Mouse (Mus musculus) testis, adult 2 months (tissue): ENCODE data around the gene Syde2. TPM values are rescaled to one million over a fixed set of nuclear protein-coding genes. Genes with fewer than 3 reads are reported as not detected.
A peak's percentile ranks its signal among the peaks of the same experiment; 100 is the strongest.

Source experiments
- H3K27ac ChIP-seq: fragments of 200-500 bp; 2 replicates; pipeline ENCODE4 v1.5.1; 2012; ENCODE audit warnings: low read depth, low read length; ENCODE audit not compliant: control insufficient read depth, insufficient read depth
- H3K27me3 ChIP-seq: fragments of 200-500 bp; 2 replicates; pipeline ENCODE4 v1.6.1; 2012; ENCODE audit warnings: mild to moderate bottlenecking, low read length, moderate library complexity; ENCODE audit not compliant: control insufficient read depth, insufficient read depth
- H3K36me3 ChIP-seq: fragments of 200-500 bp; 2 replicates; pipeline ENCODE4 v1.6.1; 2012; ENCODE audit warnings: mild to moderate bottlenecking, low read length; ENCODE audit not compliant: control insufficient read depth, insufficient read depth
- H3K4me1 ChIP-seq: fragments of 200-500 bp; 2 replicates; pipeline ENCODE4 v1.6.1; 2012; ENCODE audit warnings: low read length; ENCODE audit not compliant: control insufficient read depth, insufficient read depth
- H3K4me3 ChIP-seq: fragments of 200-500 bp; 2 replicates; pipeline ENCODE4 v1.5.1; 2012; ENCODE audit warnings: low read depth, mild to moderate bottlenecking, low read length, moderate library complexity, mixed read lengths; ENCODE audit not compliant: control insufficient read depth
- CTCF ChIP-seq: fragments of 200-500 bp; IDR thresholded peaks from 2 replicates; pipeline ENCODE4 v1.5.1; 2012; ENCODE audit warnings: low read depth, mild to moderate bottlenecking, inconsistent platforms, low read length, moderate library complexity; ENCODE audit not compliant: control insufficient read depth, insufficient read depth, insufficient replicate concordance
- POLR2A ChIP-seq: fragments of 200-500 bp; IDR thresholded peaks from 2 replicates; pipeline ENCODE4 v1.6.1; 2012; ENCODE audit warnings: low read depth, mild to moderate bottlenecking, inconsistent platforms, low read length, moderate library complexity; ENCODE audit not compliant: control insufficient read depth
- polyA plus RNA-seq: library from polyadenylated mRNA; depleted of rRNA; stranded (reverse); fragments of >200 nt; gene quantifications from 2 replicates; pipeline ENCODE4 v1.2.3, GENCODE M21; 2012

Gene Syde2
- polyA plus RNA-seq, 1 experiment, result 0.77 TPM

- no peak overlapping the region for H3K4me3 ChIP-seq
- H3K27me3 ChIP-seq, result no peaks in the 10 kb centered on the region
- no peak overlapping the region for H3K27ac ChIP-seq
- no peaks in the 10 kb centered on the region for H3K4me1 ChIP-seq
- TF ChIP-seq POLR2A, result no peak
- TF ChIP-seq CTCF, result no peak
- no peaks in the 10 kb centered on the region for H3K36me3 ChIP-seq
Measured at GRCm38 (mm10) chr3:146047704-146048207, 60.1 kb downstream of the Syde2 start.

DNA sequence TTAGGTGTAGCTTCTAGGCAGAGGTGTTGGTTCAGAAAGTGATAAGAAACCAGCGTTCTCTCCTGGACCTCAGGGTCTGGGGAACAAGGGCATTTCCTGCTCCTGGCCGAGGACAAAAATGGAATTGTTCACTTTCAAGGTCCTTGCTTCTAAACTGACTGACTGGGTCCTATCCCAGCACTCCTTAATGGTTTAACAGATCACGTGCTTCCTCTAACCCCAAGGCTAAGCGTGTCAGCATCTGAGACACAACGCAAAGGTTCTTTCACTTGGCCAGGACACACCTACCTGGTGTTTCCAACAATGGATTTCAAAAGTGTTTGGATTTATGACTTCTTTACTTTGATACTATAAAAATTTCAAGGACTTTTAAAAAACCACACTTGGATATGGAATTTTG, 62.3 kb downstream of the Syde2 start:
- Histone ChIP-seq H3K27me3 (no peaks in the 10 kb centered on the region), H3K27ac (no peak overlapping the region), H3K4me3 (no peak overlapping the region), H3K4me1 (no peaks in the 10 kb centered on the region; the same call in 1 of the 2 replicates), H3K36me3 (no peaks in the 10 kb centered on the region)
- TF ChIP-seq POLR2A, result no peak
- no peak for TF ChIP-seq CTCF

GRCm38 (mm10) chr3:146051277-146052007, 63.8 kb downstream of the Syde2 start:
- H3K27ac ChIP-seq, result no peak overlapping the region
- no peaks in the 10 kb centered on the region for H3K27me3 ChIP-seq
- H3K4me3 ChIP-seq, result no peak overlapping the region
- no peaks in the 10 kb centered on the region for H3K36me3 ChIP-seq
- no peaks in the 10 kb centered on the region; the same call in 1 of the 2 replicates for H3K4me1 ChIP-seq
- TF ChIP-seq POLR2A (no peak), CTCF (no peak)

DNA sequence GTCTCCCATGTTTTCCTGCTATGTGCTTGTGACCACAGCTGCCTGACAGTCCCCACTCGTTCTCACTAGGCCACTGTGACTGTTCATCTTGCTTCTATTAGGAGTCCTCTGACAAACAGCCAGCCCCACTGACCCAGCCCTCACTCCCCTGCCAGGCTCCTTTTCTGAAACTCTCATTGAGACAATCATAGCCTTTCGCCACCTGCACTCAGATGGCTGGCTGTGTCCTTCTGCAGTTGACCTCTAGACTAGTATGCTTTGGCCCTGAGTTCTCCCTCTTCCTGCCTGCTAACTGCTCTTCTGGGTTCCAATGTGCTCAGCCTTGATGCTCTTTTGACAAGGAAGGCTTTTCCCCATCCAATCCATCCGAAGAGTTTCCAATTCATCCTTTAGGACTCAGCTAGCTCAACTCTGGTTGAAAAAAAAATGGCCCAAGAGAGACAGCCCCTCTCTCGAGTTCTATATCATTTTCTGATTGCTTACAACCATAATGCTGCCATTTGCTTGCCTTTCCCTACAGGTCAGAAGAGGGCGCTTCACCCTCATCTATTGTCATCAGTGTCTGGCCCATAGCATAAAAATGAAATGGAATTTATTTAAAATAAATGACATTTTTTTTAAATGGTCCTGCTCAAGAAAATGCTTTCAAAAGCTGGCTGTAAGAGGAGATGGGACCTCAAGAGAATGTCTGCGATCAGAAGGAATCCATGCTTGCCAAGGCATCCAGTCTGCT, 65.6 kb downstream of the Syde2 start:
- no peaks in the 10 kb centered on the region for H3K27me3 ChIP-seq
- H3K27ac ChIP-seq, result no peak overlapping the region
- H3K4me3 ChIP-seq, result no peak overlapping the region
- no peak for TF ChIP-seq CTCF
- TF ChIP-seq POLR2A, result no peak
- H3K4me1 ChIP-seq, result no peaks in the 10 kb centered on the region; the same call in 1 of the 2 replicates
- H3K36me3 ChIP-seq, result peaks cover 2% of the 10 kb centered on the region; the same call in 1 of the 2 replicates

- TF ChIP-seq POLR2A (no peak), CTCF (no peak)
- H3K4me1 ChIP-seq, result no peaks in the 10 kb centered on the region; the same call in 1 of the 2 replicates
- H3K27ac ChIP-seq, result no peak overlapping the region
- H3K27me3 ChIP-seq, result no peaks in the 10 kb centered on the region
- H3K36me3 ChIP-seq, result peaks cover 2% of the 10 kb centered on the region; the same call in 1 of the 2 replicates
- H3K4me3 ChIP-seq, result no peak overlapping the region
Measured at GRCm38 (mm10) chr3:146053873-146054272, 66.2 kb downstream of the Syde2 start.

GRCm38 (mm10) chr3:146057131-146057530, 69.5 kb downstream of the Syde2 start:
- no peak for TF ChIP-seq CTCF
- TF ChIP-seq POLR2A, result no peak
- H3K27me3 ChIP-seq, result no peaks in the 10 kb centered on the region
- peaks cover 2% of the 10 kb centered on the region; the same call in 1 of the 2 replicates for H3K36me3 ChIP-seq
- no peak overlapping the region for H3K27ac ChIP-seq
- H3K4me3 ChIP-seq, result no peak overlapping the region
- H3K4me1 ChIP-seq, result no peaks in the 10 kb centered on the region; the same call in 1 of the 2 replicates

DNA sequence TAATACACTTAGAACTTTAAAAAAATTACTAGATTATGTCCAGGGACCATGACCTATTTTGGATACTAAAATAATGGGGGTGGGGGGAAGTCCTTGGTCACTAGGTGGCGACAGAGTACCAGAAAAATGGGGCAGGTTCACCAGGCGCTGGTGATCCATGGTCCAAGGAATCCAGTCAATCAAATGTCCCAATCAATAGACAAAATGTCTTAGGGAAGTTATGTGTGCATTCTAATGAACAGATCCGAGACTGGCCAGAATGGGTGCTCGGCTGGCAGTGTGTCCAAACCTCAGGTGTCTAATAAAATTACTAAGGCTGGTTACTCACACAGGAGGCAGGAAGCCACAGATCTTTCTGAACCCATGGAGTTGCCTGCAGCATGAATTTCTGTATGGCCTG, 70.6 kb downstream of the Syde2 start:
- TF ChIP-seq CTCF (peak; percentile 46; the same call in 1 of the 2 replicates), POLR2A (no peak)

More for the DNA sequence above, 70.6 kb downstream of the Syde2 start:
- H3K27me3 ChIP-seq, result no peaks in the 10 kb centered on the region
- H3K4me1 ChIP-seq, result no peaks in the 10 kb centered on the region; the same call in 1 of the 2 replicates
- peaks cover 2% of the 10 kb centered on the region; the same call in 1 of the 2 replicates for H3K36me3 ChIP-seq
- H3K27ac ChIP-seq, result no peak overlapping the region
- H3K4me3 ChIP-seq, result no peak overlapping the region
